Mouse (Mus musculus): ENCODE data around the gene Ampd3.

The Ampd3 gene

GRCm38 (mm10) chr7:110834522-110834921 lies 66.5 kb downstream of the Ampd3 start:
- DNase-seq (ENCODE audit: low spot score in 2 of 2), result no peak

GRCm38 (mm10) chr7:110840332-110840731 lies 72.3 kb downstream of the Ampd3 start:
- no peak for DNase-seq (ENCODE audit: low spot score in 2 of 2)

GRCm38 (mm10) chr7:110843916-110844874 lies 76.2 kb downstream of the Ampd3 start, which contains the start of gene Rnf141:
Gene Rnf141 (minus strand): TSS chr7:110844457.
- DNase-seq (ENCODE audit: low spot score in 2 of 2), result peak; percentile 69 to 94

DNA sequence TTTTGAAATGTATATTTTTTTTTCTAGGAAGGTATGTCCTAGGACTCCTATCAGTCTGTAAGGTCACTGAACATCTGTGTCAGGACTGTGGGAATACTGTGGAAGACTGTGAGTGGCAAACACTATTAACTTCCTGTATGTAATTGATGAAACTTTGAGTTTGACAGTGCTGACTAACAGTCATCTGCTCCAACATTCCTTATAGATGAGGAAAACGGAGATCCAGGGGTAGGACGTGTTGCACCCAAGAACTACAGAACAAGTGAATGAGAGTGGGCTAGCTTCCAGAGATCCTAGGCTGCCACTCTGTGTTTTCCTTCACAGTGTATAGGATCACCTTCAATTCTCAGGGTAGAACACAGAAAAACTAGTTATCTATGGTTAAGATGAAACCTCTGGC lies 79.3 kb downstream of the Ampd3 start:
- DNase-seq (ENCODE audit: low spot score in 2 of 2), result no peak

DNA sequence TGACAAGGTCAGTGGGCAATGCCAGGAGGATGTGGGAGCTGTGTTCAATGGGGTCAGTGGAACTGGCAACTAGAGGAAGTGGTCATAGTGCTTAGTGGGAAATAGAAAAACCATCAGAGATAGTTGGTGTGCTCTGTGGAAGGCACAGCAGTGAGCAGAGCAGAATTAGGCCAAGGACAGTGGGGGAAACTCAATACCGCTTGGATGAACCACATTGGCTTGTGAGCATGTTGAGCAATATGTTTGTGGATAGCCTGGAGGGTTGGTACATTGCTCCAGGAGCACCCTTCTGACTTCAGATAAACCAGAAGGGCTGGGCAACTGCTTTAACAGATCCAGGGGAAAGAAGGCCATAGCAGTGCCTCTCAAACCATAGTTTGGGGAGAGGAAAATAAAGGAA lies 80.4 kb downstream of the Ampd3 start:
- no peak for DNase-seq (ENCODE audit: low spot score in 2 of 2)

- no peak for DNase-seq (ENCODE audit: low spot score in 2 of 2)
Measured at GRCm38 (mm10) chr7:110851541-110852203, 83.7 kb downstream of the Ampd3 start.

DNA sequence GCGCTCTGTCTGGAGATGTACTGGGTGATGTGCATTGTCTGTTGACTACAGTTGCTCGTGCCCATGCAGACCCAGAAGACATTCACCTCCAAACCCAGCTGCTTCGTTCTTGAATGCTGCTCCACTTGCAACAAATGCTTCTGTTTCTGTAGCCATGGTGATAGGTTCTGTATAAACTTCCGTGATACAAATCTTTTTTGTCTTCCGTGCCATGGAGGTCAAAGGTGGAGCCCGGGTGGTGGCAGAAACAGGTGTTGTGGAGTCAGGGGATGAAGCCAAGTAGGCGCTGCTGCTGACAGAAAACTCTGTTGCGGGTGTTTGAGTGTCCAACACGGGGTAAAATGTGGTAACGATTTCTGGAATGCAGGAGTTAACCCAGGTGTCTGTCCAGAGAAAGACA lies 85.6 kb downstream of the Ampd3 start:
- DNase-seq (ENCODE audit: low spot score in 2 of 2), result no peak

DNA sequence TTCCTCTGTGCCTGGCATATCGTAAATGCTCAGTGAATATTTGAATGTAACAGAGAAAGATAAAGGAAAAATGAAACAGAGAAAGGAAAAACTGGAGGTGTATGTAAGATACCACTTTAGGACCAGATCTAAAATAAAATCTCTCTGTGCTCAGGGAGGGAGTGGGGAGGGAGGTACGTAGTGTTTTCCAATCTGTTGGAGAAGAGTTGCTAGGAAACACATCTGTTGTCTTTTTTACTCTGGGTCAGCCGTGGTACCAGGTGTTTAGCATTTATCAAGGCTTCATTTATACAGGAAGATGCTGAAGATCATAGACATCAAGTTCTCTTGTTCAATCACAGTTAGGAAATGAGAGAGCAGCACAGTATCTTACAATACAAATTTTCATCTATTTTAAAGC lies 86.5 kb downstream of the Ampd3 start:
- DNase-seq (ENCODE audit: low spot score in 2 of 2), result peak; percentile 13 to 34

DNA sequence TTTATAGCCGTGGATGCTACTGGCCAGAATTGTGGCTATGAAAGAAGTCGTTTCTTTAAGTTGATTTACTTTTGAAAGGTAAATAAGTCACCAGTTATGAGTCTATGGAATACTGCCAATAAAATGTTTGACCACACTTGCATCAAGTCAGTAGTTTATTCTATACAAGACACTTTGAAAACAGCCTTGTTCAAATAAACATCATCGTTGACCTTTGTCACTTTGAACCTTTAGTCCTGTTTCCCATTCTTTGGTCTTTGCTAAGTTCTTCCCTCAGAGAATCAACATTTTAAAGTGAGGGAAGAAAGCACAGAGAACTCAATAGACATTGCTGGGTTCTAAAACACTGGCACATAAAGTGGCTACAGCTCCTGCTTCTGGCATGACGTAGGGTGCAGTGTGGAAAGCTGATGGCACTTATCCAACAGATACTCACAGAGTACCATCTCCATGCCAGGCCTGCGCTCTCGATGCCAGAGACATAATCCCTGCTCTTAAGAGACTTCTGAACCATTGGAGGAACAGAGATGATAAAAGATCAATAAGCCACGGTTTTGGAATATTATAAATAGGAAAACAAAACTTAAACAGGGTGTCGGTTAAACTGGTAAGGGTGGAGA lies 87.0 kb downstream of the Ampd3 start:
- DNase-seq (ENCODE audit: low spot score in 2 of 2), result no peak

- no peak for DNase-seq (ENCODE audit: low spot score in 2 of 2)
Measured at GRCm38 (mm10) chr7:110855604-110856003, 87.6 kb downstream of the Ampd3 start.

DNA sequence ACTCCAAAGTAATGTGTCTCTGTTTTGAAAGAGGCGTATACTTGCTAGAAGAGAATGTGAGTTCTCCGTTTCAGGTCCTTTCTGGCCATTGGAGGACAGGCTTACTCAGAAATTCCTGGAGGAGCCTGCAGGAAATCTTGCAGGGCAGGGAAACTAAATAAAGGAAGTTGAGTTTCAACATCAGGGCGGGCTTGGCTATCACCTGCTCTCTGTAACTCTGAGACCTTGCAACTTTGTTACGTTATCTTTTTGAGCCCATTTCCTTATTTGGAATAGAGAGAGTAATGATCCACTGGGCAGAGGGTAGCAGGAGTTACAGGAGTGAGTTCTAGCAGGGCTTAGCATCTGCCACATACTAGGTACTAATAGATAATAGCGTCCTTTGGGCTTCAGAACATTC lies 92.1 kb downstream of the Ampd3 start:
- DNase-seq (ENCODE audit: low spot score in 2 of 2), result no peak
